Mouse (Mus musculus): ENCODE data around the gene Gm20695.

Gene Gm20695

GRCm38 (mm10) chr16:3896046-3896445, 11.6 kb downstream of the Gm20695 start:
- DNase-seq, result no peak

DNA sequence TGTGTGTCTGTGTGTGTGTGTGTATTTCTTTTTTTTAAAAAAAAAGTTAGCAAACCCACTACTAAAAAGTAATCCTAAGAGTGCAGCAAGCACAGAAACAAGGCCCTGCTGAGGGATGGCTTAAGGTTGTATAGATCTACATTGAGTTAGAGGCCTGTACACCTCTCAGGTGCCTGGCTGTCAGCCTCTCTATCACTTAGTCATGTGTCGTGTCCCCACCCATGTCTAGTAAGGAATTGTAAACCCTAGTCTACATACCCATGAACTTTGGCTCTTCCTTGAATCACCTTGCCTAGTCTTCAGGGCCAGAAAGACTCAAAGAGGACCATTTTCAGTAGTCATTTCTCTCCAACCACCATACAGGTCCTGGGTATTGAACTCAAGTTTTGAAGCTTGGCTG, 12.1 kb downstream of the Gm20695 start:
- DNase-seq, result no peak

GRCm38 (mm10) chr16:3907471-3907870, 23.0 kb downstream of the Gm20695 start:
- no peak for DNase-seq

- peak; percentile 97 for DNase-seq
These were observed 24.2 kb downstream of the Gm20695 start, which contains the start of the genes 1700037C18Rik and Cluap1 for GRCm38 (mm10) chr16:3908537-3909111. Gene 1700037C18Rik, minus strand, starts transcription at chr16:3908689. Gene Cluap1, plus strand, starts transcription at chr16:3908801.

GRCm38 (mm10) chr16:3909118-3909517, 24.7 kb downstream of the Gm20695 start:
- DNase-seq, result no peak

DNA sequence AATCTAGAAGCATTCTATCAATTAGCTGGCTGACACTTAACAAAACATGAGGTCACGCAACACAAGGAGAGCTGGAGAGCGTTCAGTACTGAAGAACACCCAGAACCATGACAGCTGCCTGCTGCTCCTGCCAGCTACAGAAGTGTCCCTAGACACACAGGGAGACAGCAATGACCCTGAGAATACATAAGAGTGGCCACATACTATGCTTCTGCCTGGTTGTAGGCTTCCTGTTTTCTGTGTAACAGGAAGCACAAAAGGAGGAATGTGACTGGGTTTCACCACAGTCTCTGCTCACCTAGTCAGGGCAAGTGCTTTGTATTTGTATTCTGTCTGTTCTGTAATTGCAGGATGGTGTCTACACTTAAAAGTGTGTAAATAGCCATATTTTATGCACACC, 36.3 kb downstream of the Gm20695 start:
- DNase-seq, result no peak

- DNase-seq, result no peak
These were observed 39.1 kb downstream of the Gm20695 start for GRCm38 (mm10) chr16:3923515-3923914.

DNA sequence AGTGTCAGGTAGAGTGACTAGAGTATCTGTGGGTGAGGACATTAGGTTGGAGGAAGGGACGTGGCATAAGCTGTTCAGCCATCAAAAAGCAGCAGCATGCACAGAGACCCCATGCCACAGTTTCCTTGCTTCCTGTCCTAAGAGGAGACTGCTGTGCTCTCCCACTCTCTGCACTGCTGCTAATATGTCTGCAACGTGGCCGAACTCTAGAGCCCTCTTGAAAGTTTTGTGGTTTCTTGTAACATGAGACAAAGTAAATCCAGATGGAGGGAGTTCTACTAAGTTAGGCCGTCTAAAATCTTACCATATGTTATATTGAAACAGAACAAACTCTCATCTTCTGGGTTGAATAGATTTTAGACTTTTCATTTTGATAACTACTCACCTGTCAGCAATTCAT, 39.5 kb downstream of the Gm20695 start:
- no peak for DNase-seq

DNA sequence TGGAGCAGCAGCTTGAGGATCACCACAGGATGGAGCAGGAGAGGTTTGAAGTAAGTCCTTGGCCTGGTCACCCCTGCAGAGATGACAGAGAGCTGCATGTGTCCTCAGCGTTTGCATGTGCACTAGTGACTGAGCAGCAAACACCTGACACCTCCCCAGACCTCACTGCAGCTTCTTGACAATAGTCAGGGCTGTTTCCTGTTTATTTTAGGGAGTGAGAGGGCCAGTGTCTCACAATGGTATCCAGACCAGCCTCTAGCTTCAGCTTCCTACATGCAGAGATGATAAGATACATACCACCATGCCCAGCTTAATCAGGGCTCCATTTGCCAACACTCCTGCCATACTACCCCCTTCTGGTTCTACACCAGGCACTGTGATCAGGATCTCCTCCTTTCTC, 44.1 kb downstream of the Gm20695 start:
- DNase-seq, result no peak

DNA sequence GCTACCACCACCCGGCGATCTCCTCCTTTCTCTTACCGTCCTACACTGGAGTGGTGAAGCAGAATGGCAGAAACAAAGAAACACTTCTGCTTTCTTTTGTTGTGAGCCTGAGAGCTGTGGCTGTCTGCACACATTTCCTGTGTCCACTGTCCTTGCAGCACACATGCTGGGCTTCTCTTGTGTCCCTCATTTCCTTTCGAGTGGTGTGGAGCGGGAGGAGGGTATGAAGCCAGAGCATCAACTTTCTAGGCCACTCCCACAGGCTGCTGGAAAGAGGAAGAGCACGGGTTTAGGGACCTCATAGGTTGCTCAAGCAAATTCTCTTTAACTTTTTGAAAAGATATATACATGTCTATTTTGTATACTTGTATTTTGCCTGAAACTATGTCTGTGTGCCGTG, 44.7 kb downstream of the Gm20695 start:
- no peak for DNase-seq

DNA sequence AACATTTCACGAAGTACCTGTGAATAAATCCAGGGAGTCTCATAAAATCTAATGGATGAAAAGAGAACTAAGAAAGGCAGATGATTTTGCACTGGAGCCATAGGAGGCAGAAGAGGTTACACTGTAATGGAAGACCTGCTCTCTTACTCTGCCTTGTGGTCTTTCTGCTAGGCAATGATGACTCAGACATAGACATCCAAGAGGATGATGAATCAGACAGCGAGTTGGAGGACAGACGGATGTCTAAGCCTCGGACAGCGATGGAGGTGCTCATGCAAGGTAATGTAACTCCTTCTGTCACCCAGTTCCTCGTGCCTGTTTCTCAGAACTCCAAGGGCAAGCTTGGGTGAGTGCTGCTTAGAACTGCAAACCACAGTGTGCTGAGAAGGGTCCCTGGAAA, 49.1 kb downstream of the Gm20695 start:
- no peak for DNase-seq

- DNase-seq, result peak; percentile 26
These were observed 49.6 kb downstream of the Gm20695 start for GRCm38 (mm10) chr16:3934091-3934490.

- DNase-seq, result no peak
These were observed 50.3 kb downstream of the Gm20695 start for GRCm38 (mm10) chr16:3934701-3935100.

GRCm38 (mm10) chr16:3951141-3951540, 66.7 kb downstream of the Gm20695 start:
- no peak for DNase-seq

- no peak for DNase-seq
These were observed 71.9 kb downstream of the Gm20695 start for GRCm38 (mm10) chr16:3956369-3956768.

GRCm38 (mm10) chr16:3959261-3959660, 74.8 kb downstream of the Gm20695 start:
- DNase-seq, result no peak

DNA sequence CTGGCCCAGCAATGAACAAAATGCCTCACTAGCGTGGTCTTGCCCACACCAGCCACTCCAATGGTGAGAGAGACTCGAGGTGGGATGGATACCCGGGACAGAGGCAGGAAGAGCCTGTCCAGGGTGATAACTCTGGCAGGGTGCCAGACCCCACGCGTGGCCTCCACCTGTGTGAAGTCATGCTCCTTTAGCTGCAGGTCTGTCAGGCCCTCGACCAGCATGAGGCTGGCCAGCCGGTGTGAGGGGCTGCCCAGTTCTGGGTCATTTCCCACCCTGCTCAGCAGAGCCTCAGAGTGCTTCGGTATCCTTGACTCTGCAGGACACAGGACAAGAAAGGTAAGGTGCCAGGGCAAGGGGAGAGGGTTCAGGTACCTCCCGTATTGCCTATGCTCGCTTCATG, 80.5 kb downstream of the Gm20695 start:
- DNase-seq, result no peak

GRCm38 (mm10) chr16:3965534-3965933, 81.1 kb downstream of the Gm20695 start:
- no peak for DNase-seq

All from kidney, postnatal 14 days (tissue).